Mouse (Mus musculus) right cerebral cortex, adult 2 months (tissue): ENCODE results near the gene Kbtbd13.
A peak's percentile ranks its signal among the peaks of the same experiment; 100 is the strongest.

Source experiments
- DNase-seq, 2 experiments: peaks; one replicate each; pipeline ENCODE4 v3.0.0; 2021 to 2022; ENCODE audit warnings: low spot score in 2 of 2

Gene Kbtbd13

GRCm38 (mm10) chr9:65394360-65394759, 2.9 kb upstream of the Kbtbd13 start:
- no peak for DNase-seq

GRCm38 (mm10) chr9:65393606-65394005, 2.2 kb upstream of the Kbtbd13 start:
- no peak for DNase-seq

GRCm38 (mm10) chr9:65392638-65393364, 1.3 kb upstream of the Kbtbd13 start:
- peak; percentile 64 to 71 for DNase-seq

GRCm38 (mm10) chr9:65390752-65391612, 470 bp downstream of the Kbtbd13 start:
- DNase-seq, result no peak

- no peak for DNase-seq
These were observed 4.9 kb downstream of the Kbtbd13 start for GRCm38 (mm10) chr9:65386373-65387140.

- no peak for DNase-seq
These were observed 7.2 kb downstream of the Kbtbd13 start for GRCm38 (mm10) chr9:65384276-65384675.

- DNase-seq, result no peak
These were observed 8.7 kb downstream of the Kbtbd13 start for GRCm38 (mm10) chr9:65382751-65383097.

GRCm38 (mm10) chr9:65382031-65382750, 9.3 kb downstream of the Kbtbd13 start:
- DNase-seq, result no peak

- DNase-seq, result no peak
These were observed 10.3 kb downstream of the Kbtbd13 start for GRCm38 (mm10) chr9:65381017-65381590.

- DNase-seq, result peak; percentile 71 to 75
These were observed 16.1 kb downstream of the Kbtbd13 start for GRCm38 (mm10) chr9:65375163-65375934.

GRCm38 (mm10) chr9:65374468-65375162, 16.8 kb downstream of the Kbtbd13 start:
- no peak for DNase-seq

- peak; percentile 23 for DNase-seq
These were observed 19.0 kb downstream of the Kbtbd13 start for GRCm38 (mm10) chr9:65372449-65372848.

GRCm38 (mm10) chr9:65371756-65372155, 19.7 kb downstream of the Kbtbd13 start:
- DNase-seq, result no peak

GRCm38 (mm10) chr9:65365721-65366120, 25.7 kb downstream of the Kbtbd13 start:
- DNase-seq, result no peak

- no peak for DNase-seq
These were observed 27.8 kb downstream of the Kbtbd13 start for GRCm38 (mm10) chr9:65363684-65364083.

- no peak for DNase-seq
These were observed 30.6 kb downstream of the Kbtbd13 start, which contains the start of gene Ubap1l for GRCm38 (mm10) chr9:65360641-65361448. Ubap1l (plus strand) TSS chr9:65361041.

GRCm38 (mm10) chr9:65358956-65359480, 32.4 kb downstream of the Kbtbd13 start:
- no peak for DNase-seq

GRCm38 (mm10) chr9:65356971-65357370, 34.5 kb downstream of the Kbtbd13 start:
- DNase-seq, result no peak

GRCm38 (mm10) chr9:65356561-65356960, 34.9 kb downstream of the Kbtbd13 start:
- DNase-seq, result no peak
